Mouse (Mus musculus): Measurements from ENCODE around the gene Slit3. TPM values are rescaled to one million over a fixed set of nuclear protein-coding genes. Genes with fewer than 3 reads are reported as not detected.

Gene Slit3
- total RNA-seq, 2 experiments from 2014 or later = 9.5 to 13.2 TPM

- no peak for DNase-seq
Observed at GRCm38 (mm10) chr11:35406522-35406921, 285.5 kb downstream of the Slit3 start.

GRCm38 (mm10) chr11:35407341-35408154 is 286.5 kb downstream of the Slit3 start:
- peak; percentile 56 for DNase-seq

- DNase-seq = no peak
Observed at GRCm38 (mm10) chr11:35410431-35410830, 289.4 kb downstream of the Slit3 start.

- DNase-seq = no peak
Observed at GRCm38 (mm10) chr11:35415768-35416401, 294.9 kb downstream of the Slit3 start.

GRCm38 (mm10) chr11:35416402-35417093 is 295.5 kb downstream of the Slit3 start:
- peak; percentile 70 for DNase-seq

GRCm38 (mm10) chr11:35417911-35418552 is 297.0 kb downstream of the Slit3 start:
- no peak for DNase-seq

GRCm38 (mm10) chr11:35419013-35419412 is 298.0 kb downstream of the Slit3 start:
- no peak for DNase-seq

- no peak for DNase-seq
Observed at GRCm38 (mm10) chr11:35421728-35422127, 300.7 kb downstream of the Slit3 start.

GRCm38 (mm10) chr11:35428036-35428435 is 307.0 kb downstream of the Slit3 start:
- no peak for DNase-seq

- no peak for DNase-seq
Observed at GRCm38 (mm10) chr11:35431130-35431529, 310.1 kb downstream of the Slit3 start.

- DNase-seq = no peak
Observed at GRCm38 (mm10) chr11:35437510-35437909, 316.5 kb downstream of the Slit3 start.

GRCm38 (mm10) chr11:35440186-35440585 is 319.2 kb downstream of the Slit3 start:
- no peak for DNase-seq

- no peak for DNase-seq
Observed at GRCm38 (mm10) chr11:35444489-35445100, 323.6 kb downstream of the Slit3 start.

GRCm38 (mm10) chr11:35447951-35448350 is 326.9 kb downstream of the Slit3 start:
- DNase-seq = no peak

GRCm38 (mm10) chr11:35449199-35449598 is 328.2 kb downstream of the Slit3 start:
- no peak for DNase-seq

- DNase-seq = peak; percentile 47
Observed at GRCm38 (mm10) chr11:35451636-35452035, 330.6 kb downstream of the Slit3 start.

- no peak for DNase-seq
Observed at GRCm38 (mm10) chr11:35452413-35452812, 331.4 kb downstream of the Slit3 start.

- no peak for DNase-seq
Observed at GRCm38 (mm10) chr11:35454191-35454725, 333.2 kb downstream of the Slit3 start.

- no peak for DNase-seq
Observed at GRCm38 (mm10) chr11:35454781-35455180, 333.8 kb downstream of the Slit3 start.

GRCm38 (mm10) chr11:35458068-35458467 is 337.0 kb downstream of the Slit3 start:
- DNase-seq = no peak

GRCm38 (mm10) chr11:35466701-35467100 is 345.7 kb downstream of the Slit3 start:
- no peak for DNase-seq

- no peak for DNase-seq
Observed at GRCm38 (mm10) chr11:35468847-35469246, 347.8 kb downstream of the Slit3 start.
